Mouse (Mus musculus) ES-Bruce4 (cell line): ENCODE results near the gene Slc16a3. TPM values are rescaled to one million over a fixed set of nuclear protein-coding genes. Genes with fewer than 3 reads are reported as not detected.

Source experiments
- H3K27ac ChIP-seq: 2 replicates; pipeline ENCODE4 v1.5.1; 2012; ENCODE audit warnings: low read length, inconsistent platforms; ENCODE audit not compliant: insufficient read depth
- H3K27me3 ChIP-seq: 2 replicates; pipeline ENCODE4 v1.6.1; 2012; ENCODE audit warnings: mild to moderate bottlenecking, low read length, inconsistent platforms; ENCODE audit not compliant: control insufficient read depth, poor library complexity, insufficient read depth, severe bottlenecking
- H3K36me3 ChIP-seq: 2 replicates; pipeline ENCODE4 v1.6.1; 2012; ENCODE audit warnings: inconsistent platforms, mild to moderate bottlenecking, low read length, moderate library complexity; ENCODE audit not compliant: control insufficient read depth, poor library complexity, insufficient read depth, severe bottlenecking
- H3K4me1 ChIP-seq: one replicate; pipeline ENCODE4 v1.8.1; 2011; ENCODE audit warnings: low read length; ENCODE audit not compliant: control insufficient read depth, insufficient read depth
- H3K4me3 ChIP-seq: 2 replicates; pipeline ENCODE4 v1.5.1; 2011; ENCODE audit warnings: low read depth, mild to moderate bottlenecking, low read length
- H3K9ac ChIP-seq: 2 replicates; pipeline ENCODE4 v1.6.1; 2012; ENCODE audit warnings: low read depth, mild to moderate bottlenecking, inconsistent platforms; ENCODE audit not compliant: poor library complexity, severe bottlenecking
- H3K9me3 ChIP-seq: replicated peaks from 2 replicates; pipeline ENCODE4 v1.6.1; 2012; ENCODE audit warnings: mild to moderate bottlenecking, low read length, inconsistent platforms; ENCODE audit not compliant: control insufficient read depth, poor library complexity, insufficient read depth, severe bottlenecking
- CTCF ChIP-seq: IDR thresholded peaks from one replicate; pipeline ENCODE4 v1.8.1; 2011; ENCODE audit warnings: low read depth, low read length
- EP300 ChIP-seq: IDR thresholded peaks from 2 replicates; pipeline ENCODE4 v1.6.1; 2011; ENCODE audit warnings: low read depth, low read length; ENCODE audit not compliant: insufficient read depth
- POLR2A ChIP-seq: IDR thresholded peaks from one replicate; pipeline ENCODE4 v1.8.1; 2011; ENCODE audit warnings: low read length; ENCODE audit not compliant: insufficient read depth
- polyA plus RNA-seq: library from polyadenylated mRNA; stranded (reverse); fragments of >200 nt; gene quantifications from 2 replicates; pipeline ENCODE4 v1.2.4, GENCODE M21; 2011; ENCODE audit warnings: low read depth; ENCODE audit not compliant: missing spikeins, insufficient read depth, insufficient read length

Gene Slc16a3
- polyA plus RNA-seq, 1 experiment = 84.3 TPM

- Histone ChIP-seq H3K9ac (no peak overlapping the region), H3K4me3 (no peak overlapping the region), H3K36me3 (peaks cover 24% of the 10 kb centered on the region), H3K4me1 (peaks cover 3% of the 10 kb centered on the region), H3K27ac (no peak overlapping the region), H3K9me3 (no peaks in the 10 kb centered on the region), H3K27me3 (no peaks in the 10 kb centered on the region)
- TF ChIP-seq CTCF = no peak
- no peak for TF ChIP-seq POLR2A
- no peak for TF ChIP-seq EP300
Observed at GRCm38 (mm10) chr11:120987608-120988007, 39.3 kb downstream of the Slc16a3 start.

GRCm38 (mm10) chr11:120988410-120988809 is 40.1 kb downstream of the Slc16a3 start:
- Histone ChIP-seq H3K9me3 (no peaks in the 10 kb centered on the region), H3K9ac (no peak overlapping the region), H3K4me1 (peaks cover 3% of the 10 kb centered on the region), H3K27me3 (no peaks in the 10 kb centered on the region), H3K36me3 (peaks cover 16% of the 10 kb centered on the region), H3K4me3 (no peak overlapping the region), H3K27ac (no peak overlapping the region)
- TF ChIP-seq EP300 (no peak), POLR2A (no peak), CTCF (no peak)

GRCm38 (mm10) chr11:120989523-120989922 is 41.2 kb downstream of the Slc16a3 start:
- Histone ChIP-seq H3K9ac (peak overlapping the region; percentile 100), H3K4me1 (peaks cover 3% of the 10 kb centered on the region), H3K27ac (no peak overlapping the region), H3K36me3 (peaks cover 8% of the 10 kb centered on the region), H3K27me3 (no peaks in the 10 kb centered on the region), H3K9me3 (no peaks in the 10 kb centered on the region), H3K4me3 (peak overlapping the region; percentile 18; the same call in 1 of the 2 replicates)
- no peak for TF ChIP-seq POLR2A
- TF ChIP-seq EP300 = no peak
- TF ChIP-seq CTCF = no peak

GRCm38 (mm10) chr11:120990126-120990781 is 42.0 kb downstream of the Slc16a3 start:
- Histone ChIP-seq H3K27ac (no peak overlapping the region), H3K4me3 (peak overlapping the region; percentile 100), H3K9ac (peak overlapping the region; percentile 100), H3K4me1 (peaks cover 3% of the 10 kb centered on the region), H3K27me3 (no peaks in the 10 kb centered on the region), H3K36me3 (peaks cover 8% of the 10 kb centered on the region), H3K9me3 (no peaks in the 10 kb centered on the region)
- TF ChIP-seq EP300 = no peak
- no peak for TF ChIP-seq POLR2A
- no peak for TF ChIP-seq CTCF

GRCm38 (mm10) chr11:120990951-120991526 is 42.8 kb downstream of the Slc16a3 start, which contains the start of gene Csnk1d:
Csnk1d (minus strand) TSS chr11:120991330.
- Histone ChIP-seq H3K4me1 (peaks cover 3% of the 10 kb centered on the region), H3K4me3 (peak within 1 kb of the TSS; percentile 100), H3K9me3 (no peaks in the 10 kb centered on the region), H3K36me3 (peaks cover 3% of the 10 kb centered on the region), H3K9ac (peak within 1 kb of the TSS; percentile 100), H3K27ac (no peak within 1 kb of the TSS), H3K27me3 (no peaks in the 10 kb centered on the region)
- TF ChIP-seq POLR2A (no peak), CTCF (no peak), EP300 (no peak)

GRCm38 (mm10) chr11:120991791-120992190 is 43.5 kb downstream of the Slc16a3 start:
- H3K4me1 ChIP-seq = peaks cover 3% of the 10 kb centered on the region
- H3K4me3 ChIP-seq = peak overlapping the region; percentile 81
- no peaks in the 10 kb centered on the region for H3K9me3 ChIP-seq
- TF ChIP-seq EP300 (no peak), CTCF (no peak), POLR2A (no peak)
- no peaks in the 10 kb centered on the region for H3K27me3 ChIP-seq
- no peak overlapping the region for H3K27ac ChIP-seq
- no peaks in the 10 kb centered on the region for H3K36me3 ChIP-seq
- H3K9ac ChIP-seq = peak overlapping the region; percentile 100
